Comparison of ENCODE assay signal across 7 mouse cellular contexts in the genomic region with DNA sequence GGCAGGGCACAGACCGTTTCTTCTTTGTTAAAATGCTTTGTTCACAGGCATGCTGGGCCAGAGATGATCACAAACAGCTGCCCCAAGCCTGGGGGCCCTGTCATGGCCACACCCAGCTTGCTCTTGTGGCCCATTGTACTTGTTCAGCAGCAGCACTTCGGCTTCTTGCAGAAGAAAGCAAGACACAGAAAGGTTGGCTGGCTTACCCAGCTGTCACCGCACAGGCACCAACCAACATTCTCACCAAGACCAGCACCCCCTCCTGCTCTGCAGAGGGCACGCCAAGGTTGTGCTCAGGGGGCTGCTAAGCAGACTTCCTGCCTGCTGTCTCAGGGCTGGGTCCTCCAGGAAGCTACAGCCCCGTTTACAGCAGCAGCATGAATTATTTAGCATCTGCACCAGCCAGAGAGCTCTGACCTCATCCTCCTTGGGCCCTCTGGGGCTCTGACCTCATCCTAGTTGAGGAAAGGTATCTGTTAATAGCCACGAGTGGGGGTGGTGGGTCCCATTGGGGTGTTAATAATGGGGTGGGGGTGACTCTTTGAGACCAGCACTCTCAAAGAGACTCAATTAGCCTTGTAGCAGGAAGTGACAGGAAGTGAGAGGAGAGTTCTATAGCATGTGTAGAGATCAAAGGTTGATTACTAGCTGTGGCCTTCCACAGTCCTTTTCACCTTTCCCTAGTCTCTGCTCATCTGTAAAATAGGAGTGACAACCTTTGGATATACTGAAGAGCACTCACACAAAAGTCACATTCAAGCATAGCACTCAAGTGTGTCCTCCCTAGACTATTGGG. TPM values are rescaled to one million over a fixed set of nuclear protein-coding genes. Genes with fewer than 3 reads are reported as not detected.
A peak's percentile ranks its signal among the peaks of the same experiment; 100 is the strongest.
DNase-seq lines count a peak whose midpoint lies in the region; ATAC-seq lines count a peak whose summit lies in the region.

No protein-coding gene starts in this region.

- no peaks in the 10 kb centered on the region for H3K27me3 ChIP-seq in liver, embryonic 11.5 days (replicated peaks; ENCODE audit: control insufficient read depth, insufficient read depth, low read length)
- H3K27me3 ChIP-seq in limb, embryonic 10.5 days (ENCODE audit: low read depth, poor library complexity, severe bottlenecking), result no peaks in the 10 kb centered on the region

- peaks cover 4% of the 10 kb centered on the region; the same call in 1 of the 2 replicates for H3K36me3 ChIP-seq in liver, embryonic 11.5 days (ENCODE audit: control insufficient read depth, insufficient read depth, low read length)
- peaks cover 38% of the 10 kb centered on the region for H3K36me3 ChIP-seq in limb, embryonic 10.5 days

- peak overlapping the region; percentile 30; the same call in 1 of the 2 replicates for H3K27ac ChIP-seq in liver, embryonic 11.5 days (ENCODE audit: low read depth, low read length)
- H3K27ac ChIP-seq in limb, embryonic 10.5 days, result peak overlapping the region; percentile 53

- H3K4me2 ChIP-seq in liver, embryonic 11.5 days, result 0 out of 2 replicates have a peak overlapping the region, but pooled peaks have one; percentile 20

- H3K9ac ChIP-seq in liver, embryonic 11.5 days (ENCODE audit: low read depth, low read length), result peak overlapping the region; percentile 43; the same call in 1 of the 2 replicates

- WGBS in liver, embryonic 11.5 days, result 29% methylated on average over 6 of the region's 6 CpGs
- 27% methylated on average over 6 of the region's 6 CpGs for WGBS in limb, embryonic 10.5 days

- H3K4me1 ChIP-seq in liver, embryonic 11.5 days (replicated peaks; ENCODE audit: control insufficient read depth, insufficient read depth, low read length), result peaks cover 20% of the 10 kb centered on the region
- H3K4me1 ChIP-seq in limb, embryonic 10.5 days, result peaks cover 54% of the 10 kb centered on the region

- ATAC-seq in liver, embryonic 11.5 days (replicated peaks; ENCODE audit: low FRiP score), result no peak
- no peak for ATAC-seq in frontal cortex, adult (ENCODE audit: low TSS enrichment)

- DNase-seq in liver, embryonic 11.5 days (ENCODE audit: low spot score), result no peak
- no peak for DNase-seq in liver
- DNase-seq in embryo, embryonic 10 days (ENCODE audit: low spot score), result peak; percentile 48
- DNase-seq in limb, embryonic 10.5 days (ENCODE audit: low spot score), result no peak
- peak; percentile 90 for DNase-seq in thymus, postnatal 0 days (ENCODE audit: low spot score)
- no peak for DNase-seq in cerebellum, adult 8-10 months

- no peak overlapping the region for H3K4me3 ChIP-seq in liver, embryonic 11.5 days (ENCODE audit: low read depth, low read length)
- no peak overlapping the region for H3K4me3 ChIP-seq in limb, embryonic 10.5 days

- no peaks in the 10 kb centered on the region for H3K9me3 ChIP-seq in liver, embryonic 11.5 days (ENCODE audit: control insufficient read depth, low read length)
- H3K9me3 ChIP-seq in limb, embryonic 10.5 days (replicated peaks), result no peaks in the 10 kb centered on the region

RNA-seq across cellular contexts. Expression of a gene that starts 16.6 kb away (rescaled TPM):
- 4.1 and 5.4 TPM in 2 replicates for polyA plus RNA-seq in liver, embryonic 11.5 days (2014; fragmentation: Nextera tagmentation; extraction: Ambion mirVana)
- polyA plus RNA-seq in limb, embryonic 10.5 days (2016; fragmentation: Nextera tagmentation; extraction: Ambion mirVana), result 0.49 and 0.67 TPM in 2 replicates
- polyA plus RNA-seq in thymus, postnatal 0 days (2015; fragmentation: Nextera tagmentation; extraction: Ambion mirVana), result 5.0 and 6.8 TPM in 2 replicates

RNA-seq across cellular contexts. Expression of a gene that starts 22.3 kb away (rescaled TPM):
- 20.2 and 21.6 TPM in 2 replicates for polyA plus RNA-seq in liver, embryonic 11.5 days (2014; fragmentation: Nextera tagmentation; extraction: Ambion mirVana)
- 40.7 and 50.1 TPM in 2 replicates for polyA plus RNA-seq in limb, embryonic 10.5 days (2016; fragmentation: Nextera tagmentation; extraction: Ambion mirVana)
- polyA plus RNA-seq in thymus, postnatal 0 days (2015; fragmentation: Nextera tagmentation; extraction: Ambion mirVana), result 5.0 and 5.3 TPM in 2 replicates

Comparison
In these comparisons a context has a peak if more than half of its experiments do, and no peak if none do; other contexts are left out.
1. DNase-seq: peak in embryo, embryonic 10 days (single experiment) and thymus, postnatal 0 days (single experiment); none in liver, embryonic 11.5 days (single experiment), liver (single experiment), limb, embryonic 10.5 days (single experiment) and cerebellum, adult 8-10 months (single experiment).